Mouse (Mus musculus) olfactory bulb, adult 2 months (tissue): Measurements from ENCODE around the gene AU041133. TPM values are rescaled to one million over a fixed set of nuclear protein-coding genes. Genes with fewer than 3 reads are reported as not detected.
"Not testable (repeated sequence)": the region's sequence is repeated elsewhere in the genome, so short reads cannot be mapped to it uniquely, and the experiment has no call there.

ENCODE experiments used
- H3K27ac ChIP-seq: fragments of 200-500 bp; 2 replicates; pipeline ENCODE4 v1.5.1; 2012; ENCODE audit warnings: low read depth, low read length; ENCODE audit not compliant: insufficient read depth
- H3K4me1 ChIP-seq: fragments of 200-500 bp; 2 replicates; pipeline ENCODE4 v1.6.1; 2012; ENCODE audit warnings: low read length; ENCODE audit not compliant: control insufficient read depth, insufficient read depth
- H3K4me3 ChIP-seq: fragments of 200-500 bp; 2 replicates; pipeline ENCODE4 v1.5.1; 2012; ENCODE audit warnings: mild to moderate bottlenecking, low read depth, low read length, moderate library complexity; ENCODE audit not compliant: insufficient read depth
- CTCF ChIP-seq: fragments of 200-500 bp; IDR thresholded peaks from 2 replicates; pipeline ENCODE4 v1.5.1; 2012; ENCODE audit warnings: low read depth, mild to moderate bottlenecking, low read length, moderate library complexity; ENCODE audit not compliant: insufficient read depth
- POLR2A ChIP-seq: fragments of 200-500 bp; IDR thresholded peaks from 2 replicates; pipeline ENCODE4 v1.6.1; 2012; ENCODE audit warnings: mild to moderate bottlenecking, low read depth, low read length, moderate library complexity; ENCODE audit not compliant: insufficient read depth
- whole genome bisulfite sequencing: fragments of 180-500 bp; shearing (Covaris S2); methylation state at CpG from one replicate; pipeline ENCODE4 v1.1.7; 2018; 5-methylcytosine and 5-hydroxymethylcytosine counted together
- polyA plus RNA-seq: library from polyadenylated mRNA; stranded (reverse); fragments of >200 nt; gene quantifications from 2 replicates; pipeline ENCODE4 v1.2.4, GENCODE M21; 2012; ENCODE audit warnings: low replicate concordance; ENCODE audit not compliant: missing spikeins, insufficient read depth, insufficient read length

The AU041133 gene
- polyA plus RNA-seq = not detected in 2 replicates

- H3K27ac ChIP-seq = peak within 1 kb of the TSS; percentile 61
- WGBS = under 1% methylated on average over 41 of the region's 41 CpGs
- peak within 1 kb of the TSS; percentile 88 for H3K4me3 ChIP-seq
- H3K4me1 ChIP-seq = no peaks in the 10 kb centered on the region
- TF ChIP-seq POLR2A (peak; percentile 85), CTCF (no peak)
Measured at GRCm38 (mm10) chr10:82127850-82128401, at the start of gene AU041133. Gene AU041133 (plus strand): TSS chr10:82128013.

GRCm38 (mm10) chr10:82082728-82083621, 44.8 kb upstream of the AU041133 start, which contains the start of gene BC024063:
Gene BC024063 (plus strand): TSS chr10:82083353.
- not testable (repeated sequence) for H3K4me1 ChIP-seq
- Histone ChIP-seq H3K4me3 (peak within 1 kb of the TSS; percentile 73), H3K27ac (peak within 1 kb of the TSS; percentile 88)
- 20% methylated on average over 42 of the region's 42 CpGs for WGBS

- WGBS = 15% methylated on average over 14 of the region's 14 CpGs
- peak overlapping the region; percentile 73 for H3K4me3 ChIP-seq
- H3K27ac ChIP-seq, H3K4me1 ChIP-seq: not testable (repeated sequence)
Measured at GRCm38 (mm10) chr10:82083622-82083971, 44.2 kb upstream of the AU041133 start.

- H3K4me3 ChIP-seq = no peak overlapping the region
- H3K4me1 ChIP-seq = no peaks in the 10 kb centered on the region
- TF ChIP-seq POLR2A (no peak), CTCF (no peak)
- WGBS = 80% methylated on average over 3 of the region's 3 CpGs
- no peak overlapping the region for H3K27ac ChIP-seq
Measured at GRCm38 (mm10) chr10:82117206-82117605, 10.6 kb upstream of the AU041133 start.

- 98% methylated on average over 1 of the region's 1 CpGs for WGBS
- Histone ChIP-seq H3K27ac (no peak overlapping the region), H3K4me1 (no peaks in the 10 kb centered on the region), H3K4me3 (no peak overlapping the region)
- no peak for TF ChIP-seq CTCF
- TF ChIP-seq POLR2A = no peak
Measured at GRCm38 (mm10) chr10:82145282-82145681, 17.5 kb downstream of the AU041133 start.

GRCm38 (mm10) chr10:82147571-82147970, 19.8 kb downstream of the AU041133 start:
- no peak overlapping the region for H3K27ac ChIP-seq
- TF ChIP-seq POLR2A (no peak), CTCF (no peak)
- no peaks in the 10 kb centered on the region for H3K4me1 ChIP-seq
- 80% methylated on average over 4 of the region's 4 CpGs for WGBS
- H3K4me3 ChIP-seq = no peak overlapping the region

GRCm38 (mm10) chr10:82167777-82168176, 40.0 kb downstream of the AU041133 start:
- Histone ChIP-seq H3K27ac (no peak overlapping the region), H3K4me3 (no peak overlapping the region), H3K4me1 (no peaks in the 10 kb centered on the region)
- WGBS = 79% methylated on average over 3 of the region's 3 CpGs
- TF ChIP-seq CTCF = no peak

GRCm38 (mm10) chr10:82169776-82170175, 42.0 kb downstream of the AU041133 start:
- no peak overlapping the region for H3K27ac ChIP-seq
- no peak overlapping the region for H3K4me3 ChIP-seq
- 81% methylated on average over 2 of the region's 2 CpGs for WGBS
- TF ChIP-seq POLR2A (no peak), CTCF (no peak)
- H3K4me1 ChIP-seq = no peaks in the 10 kb centered on the region

GRCm38 (mm10) chr10:82170808-82171207, 43.0 kb downstream of the AU041133 start:
- Histone ChIP-seq H3K4me1 (no peaks in the 10 kb centered on the region), H3K4me3 (no peak overlapping the region), H3K27ac (no peak overlapping the region)
- TF ChIP-seq POLR2A = no peak
- TF ChIP-seq CTCF = no peak
- WGBS = 36% methylated on average over 2 of the region's 2 CpGs
